Mouse (Mus musculus): Measurements from ENCODE around the gene Fhdc1. TPM values are rescaled to one million over a fixed set of nuclear protein-coding genes. Genes with fewer than 3 reads are reported as not detected.

The Fhdc1 gene
- polyA plus RNA-seq, 1 experiment from 2014 or later: 2.0 TPM

DNA sequence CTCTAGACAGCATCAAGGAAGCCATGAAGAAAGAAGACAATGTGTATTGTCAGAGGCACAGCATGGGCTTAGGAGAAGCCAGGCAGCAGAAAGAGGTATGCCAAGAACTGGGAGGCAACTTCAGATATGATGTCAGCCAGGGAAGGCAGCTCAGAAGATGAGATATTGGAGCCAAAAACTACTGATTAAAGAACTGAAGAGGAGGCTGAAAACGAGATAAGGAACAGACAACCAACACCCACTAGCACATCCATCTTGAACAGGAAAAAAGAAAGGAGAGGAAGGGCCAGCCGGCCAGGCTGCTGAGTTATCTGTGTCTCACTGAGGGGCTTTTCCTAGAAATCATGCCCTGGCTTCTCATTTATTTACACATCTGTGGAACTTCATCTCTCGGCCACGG, 66.4 kb downstream of the Fhdc1 start:
- 73% methylated on average over 4 of the region's 4 CpGs for WGBS
- Histone ChIP-seq H3K4me1 (peaks cover 32% of the 10 kb centered on the region), H3K27ac (replicated peaks) (0 out of 2 replicates have a peak overlapping the region, but pooled peaks have one; percentile 30), H3K27me3 (ENCODE audit: low read depth, poor library complexity, severe bottlenecking) (peaks cover 21% of the 10 kb centered on the region), H3K36me3 (no peaks in the 10 kb centered on the region), H3K4me3 (no peak overlapping the region), H3K9me3 (replicated peaks) (no peaks in the 10 kb centered on the region; the same call in 1 of the 2 replicates)
- DNase-seq (ENCODE audit: low spot score): no peak

DNA sequence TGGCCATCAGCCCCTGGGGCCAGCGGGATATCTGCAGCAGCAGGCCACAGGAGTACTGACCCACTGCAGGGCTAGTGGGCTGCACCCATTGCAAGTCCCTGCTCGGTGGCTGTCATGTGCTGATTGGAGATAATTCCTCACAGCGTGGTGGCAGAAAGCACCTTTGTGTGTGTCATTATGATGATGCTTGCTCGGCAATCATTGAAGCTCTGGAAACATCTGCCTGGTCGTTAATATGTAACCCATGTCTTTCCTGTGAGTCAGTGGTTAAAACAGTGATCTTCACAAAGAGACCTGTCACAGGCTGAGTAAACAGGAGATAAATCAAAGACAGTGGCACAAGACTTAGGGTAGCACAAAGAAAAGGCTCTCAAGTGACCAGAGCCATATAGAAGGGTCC, 67.3 kb downstream of the Fhdc1 start:
- H3K36me3 ChIP-seq: no peaks in the 10 kb centered on the region
- peaks cover 41% of the 10 kb centered on the region for H3K4me1 ChIP-seq
- WGBS: 70% methylated on average over 5 of the region's 5 CpGs
- no peaks in the 10 kb centered on the region; the same call in 1 of the 2 replicates for H3K9me3 ChIP-seq (replicated peaks)
- DNase-seq (ENCODE audit: low spot score): no peak
- peak overlapping the region; percentile 30; the same call in 1 of the 2 replicates for H3K27ac ChIP-seq (replicated peaks)
- no peak overlapping the region for H3K4me3 ChIP-seq
- peaks cover 26% of the 10 kb centered on the region for H3K27me3 ChIP-seq (ENCODE audit: low read depth, poor library complexity, severe bottlenecking)

DNA sequence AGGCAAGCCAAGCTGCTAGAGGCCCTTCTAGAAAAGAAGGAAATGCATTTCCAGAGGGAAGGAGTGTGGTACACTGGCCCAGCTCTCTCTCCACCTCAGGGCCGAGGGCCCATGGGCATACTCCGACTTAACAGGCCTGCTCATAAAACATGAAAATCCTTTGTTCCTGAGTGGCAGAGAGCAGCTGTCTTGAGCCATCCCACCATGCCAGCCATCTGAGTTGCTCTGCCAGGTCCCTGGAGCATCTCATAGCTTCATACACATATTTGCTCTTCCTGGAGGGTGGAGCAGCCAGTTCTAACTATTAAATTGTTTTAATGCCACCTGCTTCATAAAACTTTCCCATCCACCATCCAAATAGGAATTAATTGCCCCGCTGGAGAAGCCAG, 70.8 kb downstream of the Fhdc1 start:
- 77% methylated on average over 3 of the region's 3 CpGs for WGBS
- DNase-seq (ENCODE audit: low spot score): no peak
- Histone ChIP-seq H3K36me3 (no peaks in the 10 kb centered on the region), H3K27me3 (ENCODE audit: low read depth, poor library complexity, severe bottlenecking) (peaks cover 33% of the 10 kb centered on the region), H3K9me3 (replicated peaks) (no peaks in the 10 kb centered on the region; the same call in 1 of the 2 replicates), H3K4me3 (no peak overlapping the region), H3K27ac (replicated peaks) (peak overlapping the region; percentile 9; the same call in 1 of the 2 replicates), H3K4me1 (peaks cover 44% of the 10 kb centered on the region)

DNA sequence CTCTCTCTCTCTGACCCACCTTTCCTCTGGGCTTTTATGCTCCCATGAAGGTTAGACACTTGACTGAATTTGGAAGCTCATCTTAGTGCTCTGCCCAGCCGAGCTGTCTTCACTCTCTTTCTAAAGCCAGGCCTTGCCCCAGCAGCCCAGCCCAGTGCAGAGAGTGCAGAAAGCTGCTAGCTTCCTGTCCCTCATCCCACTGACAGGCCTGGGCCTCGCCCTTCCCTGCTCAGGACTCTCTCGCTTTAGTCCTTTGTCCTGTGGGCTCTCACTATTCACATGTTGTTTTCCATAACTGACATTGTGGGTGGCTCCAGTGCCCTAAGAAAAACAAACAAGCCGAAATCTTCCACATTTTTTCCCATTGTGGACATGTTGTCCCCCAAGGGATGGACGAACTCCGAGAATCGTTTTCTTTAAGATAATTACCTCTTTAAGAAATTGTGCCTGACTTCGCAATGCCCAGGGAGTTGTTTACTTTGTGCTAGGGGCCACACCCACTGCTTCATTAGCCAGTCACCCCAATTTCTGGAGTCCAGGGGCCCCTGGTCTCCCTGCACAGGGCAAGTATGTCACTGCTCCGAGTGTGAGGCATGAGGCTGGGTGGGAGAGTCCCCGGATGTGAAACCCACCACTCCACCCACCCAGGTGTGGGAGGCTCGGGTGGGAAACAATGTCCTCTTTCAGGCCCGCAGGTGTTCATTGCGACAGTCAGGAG, 71.3 kb downstream of the Fhdc1 start:
- no peak for DNase-seq (ENCODE audit: low spot score)

DNA sequence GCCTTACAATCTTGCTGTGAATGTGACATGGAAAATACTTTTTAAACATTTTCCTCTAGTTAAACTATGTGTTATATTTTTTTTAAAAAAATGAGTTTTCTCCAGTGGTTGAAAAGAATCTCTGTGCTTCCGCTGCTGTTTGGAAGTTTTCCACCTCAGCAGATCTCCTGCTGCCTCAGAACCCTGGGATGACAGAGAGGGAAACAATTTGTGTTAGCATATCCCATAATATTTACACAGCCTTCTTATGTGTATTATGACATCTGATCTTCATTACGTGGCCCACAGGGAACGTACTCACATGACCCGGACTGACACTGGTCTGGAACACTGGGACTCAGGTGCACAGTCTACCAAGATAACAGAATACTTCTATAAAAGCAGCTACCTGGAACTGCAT, 74.7 kb downstream of the Fhdc1 start:
- DNase-seq (ENCODE audit: low spot score): no peak
- H3K4me1 ChIP-seq: peaks cover 41% of the 10 kb centered on the region
- no peaks in the 10 kb centered on the region for H3K9me3 ChIP-seq (replicated peaks)
- H3K4me3 ChIP-seq: no peak overlapping the region
- H3K36me3 ChIP-seq: no peaks in the 10 kb centered on the region
- H3K27ac ChIP-seq (replicated peaks): no peak overlapping the region
- peaks cover 31% of the 10 kb centered on the region for H3K27me3 ChIP-seq (ENCODE audit: low read depth, poor library complexity, severe bottlenecking)
- whole genome bisulfite sequencing: 88% methylated on average over 4 of the region's 4 CpGs

More for the DNA sequence above, 71.3 kb downstream of the Fhdc1 start:
- WGBS: 65% methylated on average over 13 of the region's 13 CpGs
- H3K27me3 ChIP-seq (ENCODE audit: low read depth, poor library complexity, severe bottlenecking): peaks cover 35% of the 10 kb centered on the region
- peak overlapping the region; percentile 9; the same call in 1 of the 2 replicates for H3K27ac ChIP-seq (replicated peaks)
- H3K4me3 ChIP-seq: no peak overlapping the region
- H3K4me1 ChIP-seq: peaks cover 46% of the 10 kb centered on the region
- no peaks in the 10 kb centered on the region; the same call in 1 of the 2 replicates for H3K9me3 ChIP-seq (replicated peaks)
- H3K36me3 ChIP-seq: no peaks in the 10 kb centered on the region

DNA sequence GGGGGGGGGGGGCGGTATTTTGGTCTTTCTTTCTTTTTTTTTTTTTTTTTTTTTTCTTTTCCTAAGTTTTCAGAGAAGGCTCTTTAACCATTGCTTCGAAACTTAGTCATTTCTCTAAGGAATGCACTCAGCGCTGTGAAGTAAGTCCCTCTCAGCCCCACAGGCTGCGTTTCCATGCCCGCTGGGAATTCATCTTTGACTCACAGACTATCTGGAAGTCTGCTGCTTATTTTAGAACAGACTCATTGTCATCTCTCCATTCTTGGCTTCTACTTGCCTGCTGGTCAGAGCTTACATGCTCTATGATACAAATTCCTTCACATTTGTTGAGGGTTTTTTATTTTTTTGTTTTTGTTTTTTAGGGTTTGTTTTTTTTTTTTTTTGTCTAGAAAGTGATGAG, 76.8 kb downstream of the Fhdc1 start:
- 28% methylated on average over 5 of the region's 5 CpGs for WGBS
- H3K36me3 ChIP-seq: no peaks in the 10 kb centered on the region
- peaks cover 28% of the 10 kb centered on the region for H3K4me1 ChIP-seq
- DNase-seq (ENCODE audit: low spot score): no peak
- peaks cover 12% of the 10 kb centered on the region for H3K27me3 ChIP-seq (ENCODE audit: low read depth, poor library complexity, severe bottlenecking)
- H3K9me3 ChIP-seq (replicated peaks): no peaks in the 10 kb centered on the region
- H3K27ac ChIP-seq (replicated peaks): no peak overlapping the region
- no peak overlapping the region for H3K4me3 ChIP-seq

DNA sequence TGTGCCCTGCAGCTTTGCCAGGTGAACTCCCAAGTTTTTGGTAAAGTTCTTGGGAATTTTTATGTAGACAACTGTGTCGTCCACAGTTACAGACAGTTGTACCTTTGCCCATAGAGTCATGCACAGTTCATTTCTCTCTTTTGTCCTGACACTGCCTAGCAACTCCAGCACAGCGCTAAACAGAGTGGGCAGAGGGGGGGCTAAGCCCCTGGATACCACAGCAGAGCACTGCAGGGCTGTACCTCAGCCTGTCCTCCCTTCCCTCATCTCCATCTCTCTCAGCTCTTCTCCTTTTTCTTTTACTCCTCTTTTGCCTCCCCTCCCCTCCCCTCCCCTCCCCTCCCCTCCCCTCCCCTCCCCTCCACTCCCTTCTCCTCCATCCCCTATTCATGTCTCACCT, 77.5 kb downstream of the Fhdc1 start:
- Histone ChIP-seq H3K9me3 (replicated peaks) (no peaks in the 10 kb centered on the region), H3K27ac (replicated peaks) (peak overlapping the region; percentile 64; the same call in 1 of the 2 replicates), H3K27me3 (ENCODE audit: low read depth, poor library complexity, severe bottlenecking) (peaks cover 11% of the 10 kb centered on the region), H3K4me3 (no peak overlapping the region), H3K4me1 (peaks cover 23% of the 10 kb centered on the region), H3K36me3 (no peaks in the 10 kb centered on the region)
- peak; percentile 32 for DNase-seq (ENCODE audit: low spot score)
- WGBS: 26% methylated on average over 2 of the region's 2 CpGs

DNA sequence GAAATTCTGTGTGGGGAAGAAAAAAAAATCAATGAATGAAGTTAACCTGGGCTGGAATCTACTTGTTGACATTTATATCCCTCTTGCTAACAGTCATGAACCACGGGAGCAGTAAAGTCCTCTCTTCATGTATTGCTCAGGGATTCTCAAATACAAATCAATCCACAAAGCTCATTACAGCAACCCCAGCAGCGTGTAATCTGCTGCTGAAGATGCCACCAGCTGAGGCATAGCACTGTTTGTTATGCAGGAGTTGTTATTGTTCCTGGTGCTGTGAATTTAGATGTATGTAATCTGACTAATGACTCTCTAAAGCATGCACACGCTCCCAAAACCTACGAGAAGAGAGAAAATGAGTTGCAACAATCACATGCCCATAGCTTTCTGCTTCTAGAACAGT, 82.3 kb downstream of the Fhdc1 start:
- no peak for DNase-seq (ENCODE audit: low spot score)
- 72% methylated on average over 4 of the region's 4 CpGs for WGBS
- no peak overlapping the region for H3K4me3 ChIP-seq
- H3K9me3 ChIP-seq (replicated peaks): no peaks in the 10 kb centered on the region
- H3K4me1 ChIP-seq: peaks cover 11% of the 10 kb centered on the region
- no peaks in the 10 kb centered on the region for H3K36me3 ChIP-seq
- H3K27me3 ChIP-seq (ENCODE audit: low read depth, poor library complexity, severe bottlenecking): no peaks in the 10 kb centered on the region
- H3K27ac ChIP-seq (replicated peaks): no peak overlapping the region

DNA sequence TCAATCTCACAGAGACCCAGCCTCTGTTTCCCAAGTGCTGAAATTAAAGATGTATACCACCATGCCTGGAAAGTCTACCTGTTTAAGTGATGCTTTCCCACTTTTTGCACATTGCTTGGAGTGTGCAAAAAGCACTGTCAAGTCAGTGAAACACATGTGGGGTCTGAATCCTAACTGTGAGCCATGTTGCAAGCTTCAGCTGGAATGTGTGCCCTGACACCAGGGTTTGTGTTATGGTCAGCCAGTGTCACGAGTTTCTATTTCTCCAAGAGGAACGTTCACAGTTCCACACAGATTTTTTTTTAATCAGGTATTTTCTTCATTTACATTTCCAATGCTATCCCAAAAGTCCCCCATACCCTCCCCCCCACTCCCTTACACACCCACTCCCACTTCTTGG, 84.0 kb downstream of the Fhdc1 start:
- Histone ChIP-seq H3K4me1 (0 out of 2 replicates have a peak, but pooled peaks cover 2% of the 10 kb centered on the region), H3K27ac (replicated peaks) (no peak overlapping the region), H3K9me3 (replicated peaks) (no peaks in the 10 kb centered on the region), H3K36me3 (no peaks in the 10 kb centered on the region), H3K27me3 (ENCODE audit: low read depth, poor library complexity, severe bottlenecking) (no peaks in the 10 kb centered on the region), H3K4me3 (no peak overlapping the region)
- WGBS: 89% methylated on average over 2 of the region's 2 CpGs
- no peak for DNase-seq (ENCODE audit: low spot score)

DNA sequence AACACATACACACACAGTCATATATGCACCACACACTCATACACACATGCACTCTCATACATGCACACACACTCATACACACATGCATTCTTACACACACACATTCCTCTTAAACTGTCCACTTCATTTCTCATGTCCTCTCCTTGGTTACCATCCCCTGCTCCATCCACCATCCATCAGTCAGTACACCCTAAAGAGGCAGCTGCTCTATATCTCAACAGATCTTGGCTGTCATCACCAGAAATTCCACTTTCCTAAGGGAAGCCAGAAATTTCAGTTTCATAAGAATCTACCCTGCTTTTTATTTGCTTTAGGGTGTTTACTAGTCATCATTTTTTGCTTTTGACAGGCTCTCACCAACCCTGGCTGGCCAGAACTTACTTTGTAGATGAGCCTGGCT, 84.4 kb downstream of the Fhdc1 start:
- DNase-seq (ENCODE audit: low spot score): no peak
- no peak overlapping the region for H3K27ac ChIP-seq (replicated peaks)
- no peaks in the 10 kb centered on the region for H3K27me3 ChIP-seq (ENCODE audit: low read depth, poor library complexity, severe bottlenecking)
- H3K9me3 ChIP-seq (replicated peaks): no peaks in the 10 kb centered on the region
- H3K4me3 ChIP-seq: no peak overlapping the region
- 0 out of 2 replicates have a peak, but pooled peaks cover 2% of the 10 kb centered on the region for H3K4me1 ChIP-seq
- H3K36me3 ChIP-seq: no peaks in the 10 kb centered on the region

DNA sequence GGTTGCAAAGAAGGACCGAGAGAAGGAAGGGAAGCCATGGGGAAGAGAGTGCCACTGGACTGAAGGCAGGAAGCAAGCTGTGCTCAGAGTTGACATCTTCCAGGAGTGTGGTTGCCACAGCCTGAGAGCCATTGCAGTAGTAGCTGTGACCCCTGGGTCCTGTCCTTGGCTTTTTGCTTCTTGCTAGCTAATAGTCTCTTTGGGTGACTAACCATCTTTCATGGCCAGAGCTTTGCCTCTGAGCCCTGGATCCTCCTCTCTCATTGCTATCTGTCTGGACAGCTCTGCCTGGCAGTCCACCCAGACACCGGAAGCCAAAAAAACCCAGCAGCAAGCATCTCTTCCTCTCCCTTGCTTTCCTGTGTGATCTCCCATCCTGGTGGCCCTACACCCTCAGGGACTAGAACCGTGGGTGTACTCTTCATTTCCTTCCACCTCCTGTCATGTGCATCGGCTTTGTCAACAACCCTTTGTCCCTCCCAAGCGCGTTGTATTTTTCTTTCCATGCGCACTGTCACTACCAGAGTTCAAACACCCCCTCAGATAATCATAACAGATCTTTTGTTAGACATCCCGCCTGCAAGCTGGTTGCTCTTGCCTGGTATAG, 85.3 kb downstream of the Fhdc1 start:
- Histone ChIP-seq H3K27ac (replicated peaks) (no peak overlapping the region), H3K4me1 (0 out of 2 replicates have a peak, but pooled peaks cover 2% of the 10 kb centered on the region), H3K9me3 (replicated peaks) (no peaks in the 10 kb centered on the region), H3K4me3 (no peak overlapping the region), H3K27me3 (ENCODE audit: low read depth, poor library complexity, severe bottlenecking) (no peaks in the 10 kb centered on the region), H3K36me3 (no peaks in the 10 kb centered on the region)
- DNase-seq (ENCODE audit: low spot score): no peak
- WGBS: 85% methylated on average over 8 of the region's 8 CpGs

Measured in midbrain, embryonic 10.5 days (tissue).